ENCODE assay signal across 17 mouse cellular contexts in the genomic region with DNA sequence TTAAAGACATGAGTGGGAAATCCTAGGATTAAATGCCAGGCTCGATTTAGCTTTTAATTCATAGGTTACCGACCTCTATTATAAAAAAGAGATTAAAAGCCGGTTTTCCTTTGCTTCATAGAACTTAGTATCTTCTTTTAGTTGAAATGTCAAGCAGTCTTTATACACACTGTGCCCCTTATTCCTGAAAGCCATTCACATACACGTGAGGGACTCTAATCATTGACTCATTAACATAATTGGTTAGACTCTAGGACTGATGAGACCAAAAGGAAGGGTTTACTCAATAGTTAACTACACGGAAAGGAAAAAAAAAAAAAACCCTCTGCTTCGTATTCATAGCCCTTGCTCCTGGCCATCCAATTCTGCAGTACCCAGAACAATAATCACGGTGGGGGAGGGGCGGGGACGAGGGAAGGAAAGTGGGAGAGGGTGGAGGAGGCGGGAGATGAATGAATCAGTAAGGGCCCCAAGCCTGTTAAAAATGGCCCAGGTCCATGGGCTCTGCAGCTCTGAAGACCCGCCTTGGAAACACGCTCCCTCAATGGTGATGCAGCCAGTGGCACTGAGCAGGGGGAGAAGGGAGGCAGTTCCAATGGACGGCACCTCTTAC.
A peak's percentile ranks its signal among the peaks of the same experiment; 100 is the strongest.
DNase-seq lines count a peak whose midpoint lies in the region; ATAC-seq and TF ChIP-seq lines count a peak whose summit lies in the region.
"Had no signal": no experiment of that assay in that cellular context is flagged by ENCODE, and none has a peak within 500 bp of the region (broad histone marks: within the 10 kb centered on the region; RNA-seq: fewer than 3 reads in every experiment).

No protein-coding gene starts in this region.

- no peak overlapping the region for H3K4me3 ChIP-seq in hindbrain, embryonic 13.5 days
- no peak overlapping the region for H3K4me3 ChIP-seq in hindbrain, postnatal 0 days (ENCODE audit: low read length)
- H3K4me3 ChIP-seq in forebrain, embryonic 14.5 days (ENCODE audit: low read depth, low read length): no peak overlapping the region
- H3K4me3 ChIP-seq in midbrain, embryonic 16.5 days (ENCODE audit: low read depth, low read length): no peak overlapping the region
- no peak overlapping the region for H3K4me3 ChIP-seq in heart, embryonic 11.5 days (ENCODE audit: low read depth, low read length)
- H3K4me3 ChIP-seq: heart, embryonic 12.5 days; limb, embryonic 15.5 days; liver, embryonic 15.5 days; neural tube, embryonic 12.5 days had no signal

- DNase-seq in hindbrain, postnatal 0 days (ENCODE audit: low spot score): no peak
- peak; percentile 85 for DNase-seq in brain, embryonic 14.5 days (ENCODE audit: low read depth)
- DNase-seq in forebrain, embryonic 14.5 days (ENCODE audit: low spot score): peak; percentile 73
- DNase-seq in gastrocnemius, postnatal 10 days: no peak
- DNase-seq: heart, postnatal 14 days; kidney, adult 18-20 months; layer of hippocampus, postnatal 36 days; spleen, adult 18-20 months; thymus, postnatal 36 days had no signal

- H3K36me3 ChIP-seq in hindbrain, embryonic 13.5 days: peaks cover 46% of the 10 kb centered on the region
- 0 out of 2 replicates have a peak, but pooled peaks cover 2% of the 10 kb centered on the region for H3K36me3 ChIP-seq in hindbrain, postnatal 0 days (ENCODE audit: insufficient read depth, low read length)
- H3K36me3 ChIP-seq in forebrain, embryonic 14.5 days (ENCODE audit: control insufficient read depth, insufficient read depth, low read length): peaks cover 55% of the 10 kb centered on the region
- H3K36me3 ChIP-seq in midbrain, embryonic 16.5 days (ENCODE audit: control insufficient read depth, insufficient read depth, low read length): peaks cover 5% of the 10 kb centered on the region
- peaks cover 2% of the 10 kb centered on the region; the same call in 1 of the 2 replicates for H3K36me3 ChIP-seq in heart, embryonic 11.5 days (ENCODE audit: control insufficient read depth, insufficient read depth, low read length)
- H3K36me3 ChIP-seq: liver, embryonic 15.5 days had no signal

- H3K9ac ChIP-seq in hindbrain, embryonic 13.5 days: no peak overlapping the region
- H3K9ac ChIP-seq in hindbrain, postnatal 0 days (replicated peaks; ENCODE audit: low read length): no peak overlapping the region
- no peak overlapping the region for H3K9ac ChIP-seq in forebrain, embryonic 14.5 days (ENCODE audit: low read length)
- H3K9ac ChIP-seq in midbrain, embryonic 16.5 days (ENCODE audit: low read depth, low read length): no peak overlapping the region
- H3K9ac ChIP-seq in heart, embryonic 11.5 days (ENCODE audit: low read depth, low read length): no peak overlapping the region
- H3K9ac ChIP-seq: heart, embryonic 12.5 days; limb, embryonic 15.5 days; liver, embryonic 15.5 days; neural tube, embryonic 12.5 days had no signal

- ATAC-seq in hindbrain, embryonic 13.5 days (ENCODE audit: low FRiP score): no peak
- no peak for ATAC-seq in hindbrain, postnatal 0 days
- peak; percentile 61; the same call in 1 of the 2 replicates for ATAC-seq in forebrain, embryonic 14.5 days
- ATAC-seq in midbrain, embryonic 16.5 days: peak; percentile 56; the same call in 1 of the 2 replicates
- ATAC-seq in heart, embryonic 11.5 days (replicated peaks; ENCODE audit: insufficient number of reproducible peaks, low FRiP score, low TSS enrichment): no peak

- H3K4me1 ChIP-seq in hindbrain, embryonic 13.5 days (replicated peaks): peaks cover 5% of the 10 kb centered on the region; the same call in 1 of the 2 replicates
- no peaks in the 10 kb centered on the region for H3K4me1 ChIP-seq in hindbrain, postnatal 0 days (ENCODE audit: insufficient read depth, low read length)
- peaks cover 3% of the 10 kb centered on the region; the same call in 1 of the 2 replicates for H3K4me1 ChIP-seq in forebrain, embryonic 14.5 days (ENCODE audit: control insufficient read depth, insufficient read depth, low read length)
- H3K4me1 ChIP-seq in midbrain, embryonic 16.5 days (ENCODE audit: control insufficient read depth, insufficient read depth, low read length): peaks cover 9% of the 10 kb centered on the region
- 0 out of 2 replicates have a peak, but pooled peaks cover 5% of the 10 kb centered on the region for H3K4me1 ChIP-seq in heart, embryonic 11.5 days (ENCODE audit: control insufficient read depth, insufficient read depth, low read length)
- H3K4me1 ChIP-seq: limb, embryonic 15.5 days; liver, embryonic 15.5 days; neural tube, embryonic 12.5 days had no signal

- no peak overlapping the region for H3K4me2 ChIP-seq in hindbrain, embryonic 13.5 days
- no peak overlapping the region for H3K4me2 ChIP-seq in hindbrain, postnatal 0 days (ENCODE audit: low read depth, low read length)
- no peak overlapping the region for H3K4me2 ChIP-seq in forebrain, embryonic 14.5 days (ENCODE audit: low read length)
- no peak overlapping the region for H3K4me2 ChIP-seq in midbrain, embryonic 16.5 days (ENCODE audit: low read length)
- no peak overlapping the region for H3K4me2 ChIP-seq in heart, embryonic 11.5 days
- H3K4me2 ChIP-seq: heart, embryonic 12.5 days; limb, embryonic 15.5 days; liver, embryonic 15.5 days; neural tube, embryonic 12.5 days had no signal

- no peak for TF ChIP-seq POLR2A in brain, embryonic 14.5 days (IDR thresholded peaks at IDR 0.05; ENCODE audit: borderline replicate concordance, extremely low read depth, insufficient read depth, insufficient read length, poor library complexity, severe bottlenecking)

- 0 out of 2 replicates have a peak overlapping the region, but pooled peaks have one; percentile 12 for H3K27ac ChIP-seq in hindbrain, embryonic 13.5 days
- no peak overlapping the region for H3K27ac ChIP-seq in hindbrain, postnatal 0 days
- H3K27ac ChIP-seq in forebrain, embryonic 14.5 days (ENCODE audit: low read depth, low read length): no peak overlapping the region
- no peak overlapping the region for H3K27ac ChIP-seq in midbrain, embryonic 16.5 days (ENCODE audit: low read length)
- no peak overlapping the region for H3K27ac ChIP-seq in heart, embryonic 11.5 days (ENCODE audit: low read depth, low read length)
- H3K27ac ChIP-seq: kidney, postnatal 0 days; limb, embryonic 15.5 days; liver, embryonic 15.5 days; neural tube, embryonic 12.5 days had no signal

- no peak for TF ChIP-seq CTCF in hindbrain, postnatal 0 days (IDR thresholded peaks at IDR 0.05; ENCODE audit: low read depth)
- no peak for TF ChIP-seq CTCF in brain, embryonic 14.5 days (IDR thresholded peaks at IDR 0.05; ENCODE audit: borderline replicate concordance, extremely low read depth, insufficient read depth, insufficient read length)

- H3K27me3 ChIP-seq in hindbrain, embryonic 13.5 days: no peaks in the 10 kb centered on the region
- no peaks in the 10 kb centered on the region for H3K27me3 ChIP-seq in hindbrain, postnatal 0 days (ENCODE audit: insufficient read depth, low read length)
- H3K27me3 ChIP-seq in forebrain, embryonic 14.5 days (replicated peaks; ENCODE audit: control insufficient read depth, insufficient read depth, low read length): no peaks in the 10 kb centered on the region
- no peaks in the 10 kb centered on the region for H3K27me3 ChIP-seq in midbrain, embryonic 16.5 days (ENCODE audit: control insufficient read depth, insufficient read depth, low read depth, low read length)
- H3K27me3 ChIP-seq in heart, embryonic 11.5 days (ENCODE audit: control insufficient read depth, insufficient read depth, low read length): no peaks in the 10 kb centered on the region
- H3K27me3 ChIP-seq: heart, embryonic 12.5 days; limb, embryonic 15.5 days; liver, embryonic 15.5 days; neural tube, embryonic 12.5 days had no signal

- WGBS in hindbrain, embryonic 13.5 days: 64% methylated on average over 13 of the region's 13 CpGs
- WGBS in hindbrain, postnatal 0 days: 62% methylated on average over 13 of the region's 13 CpGs
- WGBS in forebrain, embryonic 14.5 days: 23% methylated on average over 13 of the region's 13 CpGs
- 35% methylated on average over 13 of the region's 13 CpGs for WGBS in midbrain, embryonic 16.5 days
- 79% methylated on average over 13 of the region's 13 CpGs for WGBS in heart, embryonic 11.5 days (ENCODE audit: insufficient replicate concordance)

- H3K9me3 ChIP-seq in hindbrain, embryonic 13.5 days: no peaks in the 10 kb centered on the region
- no peaks in the 10 kb centered on the region for H3K9me3 ChIP-seq in hindbrain, postnatal 0 days (ENCODE audit: low read length)
- H3K9me3 ChIP-seq in forebrain, embryonic 14.5 days (replicated peaks; ENCODE audit: control insufficient read depth, low read length): no peaks in the 10 kb centered on the region
- H3K9me3 ChIP-seq in midbrain, embryonic 16.5 days (replicated peaks; ENCODE audit: control insufficient read depth, low read length, poor library complexity, severe bottlenecking): no peaks in the 10 kb centered on the region
- H3K9me3 ChIP-seq in heart, embryonic 11.5 days (replicated peaks; ENCODE audit: control insufficient read depth, low read length): no peaks in the 10 kb centered on the region
- H3K9me3 ChIP-seq: heart, embryonic 12.5 days; limb, embryonic 15.5 days; liver, embryonic 15.5 days; neural tube, embryonic 12.5 days had no signal

Comparison
In these comparisons a context has a peak if more than half of its experiments do, and no peak if none do; other contexts are left out.
1. ATAC-seq: peak in forebrain, embryonic 14.5 days (single experiment) and midbrain, embryonic 16.5 days (single experiment); none in hindbrain, embryonic 13.5 days (single experiment), hindbrain, postnatal 0 days (single experiment) and heart, embryonic 11.5 days (single experiment).
2. DNase-seq: peak in brain, embryonic 14.5 days (single experiment) and forebrain, embryonic 14.5 days (single experiment); none in hindbrain, postnatal 0 days (single experiment) and gastrocnemius, postnatal 10 days (single experiment).